Mouse (Mus musculus) intestine, embryonic 15.5 days (tissue): Measurements from ENCODE around the gene Asic2. TPM values are rescaled to one million over a fixed set of nuclear protein-coding genes. Genes with fewer than 3 reads are reported as not detected.

Experiments used
- polyA plus RNA-seq: library from polyadenylated mRNA; unstranded; fragments of >200 nt; fragmentation: Nextera tagmentation; extraction: Ambion mirVana; gene quantifications from 2 replicates; pipeline ENCODE4 v1.2.1, GENCODE M21; 2015

Gene Asic2
- polyA plus RNA-seq, 1 experiment from 2014 or later, result 0.19 TPM

Other genes starting within 250 kb of the Asic2 start
- gene 5530401A14Rik, start 107.8 kb downstream of the Asic2 start, polyA plus RNA-seq, result not detected in 2 replicates
- gene Ccl2, start 67.1 kb upstream of the Asic2 start, polyA plus RNA-seq, result 10.2 and 10.4 TPM in 2 replicates
- not detected in 2 replicates for gene Gm17268, start 70.1 kb upstream of the Asic2 start, polyA plus RNA-seq
- gene Ccl7, start 77.3 kb upstream of the Asic2 start, polyA plus RNA-seq, result 3.6 and 5.1 TPM in 2 replicates
- 97.5 and 103 TPM in 2 replicates for gene Ccl11, start 89.4 kb upstream of the Asic2 start, polyA plus RNA-seq
- 2.8 and 5.0 TPM in 2 replicates for gene Ccl12, start 133.4 kb upstream of the Asic2 start, polyA plus RNA-seq
- gene Ccl8, start 146.7 kb upstream of the Asic2 start, polyA plus RNA-seq, result not detected in 2 replicates